Mouse (Mus musculus) erythroblast, embryonic 14.5 days (primary cell): ENCODE measurements around the gene Prkaa1. TPM values are rescaled to one million over a fixed set of nuclear protein-coding genes. Genes with fewer than 3 reads are reported as not detected.

ENCODE experiments used
- H3K27me3 ChIP-seq: 2 replicates; pipeline ENCODE4 v1.6.1; 2012; ENCODE audit warnings: inconsistent platforms; ENCODE audit not compliant: control insufficient read depth
- H3K36me3 ChIP-seq: 2 replicates; pipeline ENCODE4 v1.6.1; 2012; ENCODE audit warnings: mild to moderate bottlenecking, inconsistent platforms; ENCODE audit not compliant: control insufficient read depth
- H3K4me1 ChIP-seq: 2 replicates; pipeline ENCODE4 v1.6.1; 2012; ENCODE audit warnings: inconsistent platforms; ENCODE audit not compliant: control insufficient read depth
- H3K4me3 ChIP-seq: replicated peaks from 2 replicates; pipeline ENCODE3; 2012; ENCODE audit warnings: moderate library complexity, mild to moderate bottlenecking, inconsistent platforms
- H3K9me3 ChIP-seq: 2 replicates; pipeline ENCODE4 v1.6.1; 2012; ENCODE audit warnings: low read length, inconsistent platforms, mixed read lengths; ENCODE audit not compliant: control insufficient read depth
- GATA1 ChIP-seq: IDR thresholded peaks from 2 replicates; pipeline ENCODE4 v1.6.1; 2012; ENCODE audit warnings: low read length, inconsistent platforms, mixed read lengths
- TAL1 ChIP-seq: IDR thresholded peaks from 3 replicates; pipeline ENCODE4 v1.6.1; 2012; ENCODE audit warnings: low read length, inconsistent platforms, mixed read lengths
- polyA plus RNA-seq: library from polyadenylated mRNA; stranded (reverse); fragments of >175 nt; gene quantifications from 2 replicates; pipeline ENCODE4 v1.2.3, GENCODE M21; 2012

Prkaa1 gene
- polyA plus RNA-seq = 0.23 and 0.25 TPM in 2 replicates

GRCm38 (mm10) chr15:5143361-5144020 lies at the start of gene Prkaa1:
TSS of gene Prkaa1 (plus strand) at chr15:5143861.
- Histone ChIP-seq H3K4me3 (peak within 1 kb of the TSS; percentile 78), H3K27me3 (no peaks in the 10 kb centered on the region), H3K9me3 (no peaks in the 10 kb centered on the region), H3K4me1 (peaks cover 79% of the 10 kb centered on the region), H3K36me3 (peaks cover 32% of the 10 kb centered on the region)
- TF ChIP-seq GATA1 (no peak), TAL1 (no peak)

GRCm38 (mm10) chr15:5095534-5096301 lies 47.9 kb upstream of the Prkaa1 start:
- H3K27me3 ChIP-seq = no peaks in the 10 kb centered on the region
- peaks cover 10% of the 10 kb centered on the region for H3K4me1 ChIP-seq
- no peaks in the 10 kb centered on the region; the same call in 1 of the 2 replicates for H3K36me3 ChIP-seq
- no peak overlapping the region for H3K4me3 ChIP-seq
- H3K9me3 ChIP-seq = no peaks in the 10 kb centered on the region
- no peak for TF ChIP-seq TAL1
- no peak for TF ChIP-seq GATA1

- TF ChIP-seq GATA1 = no peak
- TF ChIP-seq TAL1 = no peak
- no peaks in the 10 kb centered on the region for H3K9me3 ChIP-seq
- H3K4me3 ChIP-seq = no peak overlapping the region
- no peaks in the 10 kb centered on the region; the same call in 1 of the 2 replicates for H3K36me3 ChIP-seq
- H3K4me1 ChIP-seq = peaks cover 10% of the 10 kb centered on the region
- H3K27me3 ChIP-seq = peaks cover 2% of the 10 kb centered on the region; the same call in 1 of the 2 replicates
These were observed 46.3 kb upstream of the Prkaa1 start for GRCm38 (mm10) chr15:5097376-5097775.

- no peak for TF ChIP-seq TAL1
- TF ChIP-seq GATA1 = no peak
- H3K4me1 ChIP-seq = peaks cover 10% of the 10 kb centered on the region
- no peaks in the 10 kb centered on the region for H3K9me3 ChIP-seq
- H3K4me3 ChIP-seq = no peak overlapping the region
- peaks cover 16% of the 10 kb centered on the region for H3K27me3 ChIP-seq
- H3K36me3 ChIP-seq = no peaks in the 10 kb centered on the region; the same call in 1 of the 2 replicates
These were observed 41.3 kb upstream of the Prkaa1 start for GRCm38 (mm10) chr15:5102312-5102711.

- no peaks in the 10 kb centered on the region; the same call in 1 of the 2 replicates for H3K36me3 ChIP-seq
- TF ChIP-seq GATA1 (no peak), TAL1 (no peak)
- peaks cover 38% of the 10 kb centered on the region for H3K27me3 ChIP-seq
- peaks cover 10% of the 10 kb centered on the region for H3K4me1 ChIP-seq
- no peak overlapping the region for H3K4me3 ChIP-seq
- H3K9me3 ChIP-seq = no peaks in the 10 kb centered on the region
These were observed 37.8 kb upstream of the Prkaa1 start for GRCm38 (mm10) chr15:5105891-5106290.

GRCm38 (mm10) chr15:5106293-5106692 lies 37.4 kb upstream of the Prkaa1 start:
- H3K36me3 ChIP-seq = no peaks in the 10 kb centered on the region; the same call in 1 of the 2 replicates
- TF ChIP-seq TAL1 (no peak), GATA1 (no peak)
- H3K4me3 ChIP-seq = no peak overlapping the region

GRCm38 (mm10) chr15:5107686-5108654 lies 35.7 kb upstream of the Prkaa1 start, which contains the start of gene Card6:
TSS of gene Card6 (minus strand) at chr15:5108539.
- Histone ChIP-seq H3K9me3 (no peaks in the 10 kb centered on the region), H3K36me3 (no peaks in the 10 kb centered on the region), H3K27me3 (peaks cover 36% of the 10 kb centered on the region), H3K4me1 (peaks cover 24% of the 10 kb centered on the region), H3K4me3 (peak within 1 kb of the TSS; percentile 53)
- TF ChIP-seq TAL1 (no peak), GATA1 (no peak)

More at GRCm38 (mm10) chr15:5106293-5106692, 37.4 kb upstream of the Prkaa1 start:
- peaks cover 38% of the 10 kb centered on the region for H3K27me3 ChIP-seq
- no peaks in the 10 kb centered on the region for H3K9me3 ChIP-seq
- H3K4me1 ChIP-seq = peaks cover 10% of the 10 kb centered on the region

GRCm38 (mm10) chr15:5108655-5109040 lies 35.0 kb upstream of the Prkaa1 start:
- H3K4me1 ChIP-seq = peaks cover 31% of the 10 kb centered on the region
- H3K27me3 ChIP-seq = peaks cover 36% of the 10 kb centered on the region
- H3K36me3 ChIP-seq = no peaks in the 10 kb centered on the region
- no peaks in the 10 kb centered on the region for H3K9me3 ChIP-seq
- TF ChIP-seq TAL1 (no peak), GATA1 (no peak)
- no peak overlapping the region for H3K4me3 ChIP-seq
